Mouse (Mus musculus) kidney, adult 8-10 months (tissue): Measurements from ENCODE around the gene Gm10306.

Experiments
- DNase-seq, 2 experiments: peaks; one replicate each; pipeline ENCODE4 v3.0.0; 2022

Gene Gm10306

GRCm38 (mm10) chr4:94556265-94557054 lies at the start of gene Gm10306, which contains the start of gene Caap1:
TSS of gene Gm10306 (plus strand) at chr4:94556546.
TSS of gene Caap1 (minus strand) at chr4:94556796.
- peak; percentile 85 to 92 for DNase-seq

- no peak for DNase-seq
Measured at GRCm38 (mm10) chr4:94515366-94515765, 41.0 kb upstream of the Gm10306 start.

GRCm38 (mm10) chr4:94517631-94518030 lies 38.7 kb upstream of the Gm10306 start:
- DNase-seq, result peak in 1 of 2 experiments; percentile 21

GRCm38 (mm10) chr4:94523321-94523720 lies 33.0 kb upstream of the Gm10306 start:
- DNase-seq, result no peak

GRCm38 (mm10) chr4:94529448-94529847 lies 26.9 kb upstream of the Gm10306 start:
- no peak for DNase-seq

- DNase-seq, result no peak
Measured at GRCm38 (mm10) chr4:94533205-94533604, 23.1 kb upstream of the Gm10306 start.

- DNase-seq, result no peak
Measured at GRCm38 (mm10) chr4:94543041-94543440, 13.3 kb upstream of the Gm10306 start.

- no peak for DNase-seq
Measured at GRCm38 (mm10) chr4:94544321-94544720, 12.0 kb upstream of the Gm10306 start.

GRCm38 (mm10) chr4:94554955-94555494 lies 1.3 kb upstream of the Gm10306 start:
- no peak for DNase-seq

- DNase-seq, result no peak
Measured at GRCm38 (mm10) chr4:94557145-94557544, 799 bp downstream of the Gm10306 start.

GRCm38 (mm10) chr4:94559266-94559665 lies 2.9 kb downstream of the Gm10306 start:
- DNase-seq, result no peak

GRCm38 (mm10) chr4:94560316-94560715 lies 4.0 kb downstream of the Gm10306 start:
- no peak for DNase-seq

GRCm38 (mm10) chr4:94561954-94562648 lies 5.8 kb downstream of the Gm10306 start:
- DNase-seq, result no peak

GRCm38 (mm10) chr4:94564297-94564696 lies 8.0 kb downstream of the Gm10306 start:
- DNase-seq, result no peak

- DNase-seq, result peak in 1 of 2 experiments; percentile 35
Measured at GRCm38 (mm10) chr4:94572677-94573076, 16.3 kb downstream of the Gm10306 start.

GRCm38 (mm10) chr4:94591765-94592381 lies 35.5 kb downstream of the Gm10306 start:
- DNase-seq, result no peak

- DNase-seq, result no peak
Measured at GRCm38 (mm10) chr4:94592709-94593108, 36.4 kb downstream of the Gm10306 start.

GRCm38 (mm10) chr4:94601395-94601794 lies 45.0 kb downstream of the Gm10306 start:
- no peak for DNase-seq

- no peak for DNase-seq
Measured at GRCm38 (mm10) chr4:94602496-94603030, 46.2 kb downstream of the Gm10306 start.

GRCm38 (mm10) chr4:94603031-94603629 lies 46.8 kb downstream of the Gm10306 start, which contains the start of gene Plaa:
TSS of gene Plaa (minus strand) at chr4:94603244.
- peak; percentile 87 to 91 for DNase-seq

GRCm38 (mm10) chr4:94604452-94605019 lies 48.2 kb downstream of the Gm10306 start:
- no peak for DNase-seq

- peak; percentile 37 to 58 for DNase-seq
Measured at GRCm38 (mm10) chr4:94605591-94605990, 49.2 kb downstream of the Gm10306 start.
